In genomic region chr1:98089336-98089975, GRCm38 (mm10) we compare ENCODE assay signal across 25 mouse cellular contexts. TPM values are rescaled to one million over a fixed set of nuclear protein-coding genes. Genes with fewer than 3 reads are reported as not detected.
A peak's percentile ranks its signal among the peaks of the same experiment; 100 is the strongest.
DNase-seq lines count a peak whose midpoint lies in the region; ATAC-seq and TF ChIP-seq lines count a peak whose summit lies in the region.
"Had no signal": no experiment of that assay in that cellular context is flagged by ENCODE, and none has a peak within 500 bp of the region (broad histone marks: within the 10 kb centered on the region; RNA-seq: fewer than 3 reads in every experiment).

No protein-coding gene starts in this region.

- H3K4me3 ChIP-seq in hindbrain, embryonic 16.5 days (ENCODE audit: low read length) = no peak overlapping the region
- H3K4me3 ChIP-seq in cerebellum, adult 2 months (replicated peaks; ENCODE audit: insufficient read depth, low read depth, low read length) = no peak overlapping the region
- H3K4me3 ChIP-seq: embryonic facial prominence, embryonic 13.5 days; embryonic facial prominence, embryonic 15.5 days; erythroblast, embryonic 14.5 days; forebrain, embryonic 10.5 days; forebrain, embryonic 12.5 days had no signal

- no peak for TF ChIP-seq CTCF in cerebellum, adult 2 months (IDR thresholded peaks at IDR 0.05; ENCODE audit: borderline replicate concordance, insufficient read depth, low read depth, low read length)

- no peaks in the 10 kb centered on the region for H3K9me3 ChIP-seq in hindbrain, embryonic 16.5 days (ENCODE audit: control insufficient read depth, low read length)
- H3K9me3 ChIP-seq: embryonic facial prominence, embryonic 13.5 days; embryonic facial prominence, embryonic 15.5 days; forebrain, embryonic 10.5 days; forebrain, embryonic 12.5 days had no signal

- 90% methylated on average over 5 of the region's 5 CpGs for WGBS in hindbrain, embryonic 16.5 days
- 90% methylated on average over 5 of the region's 5 CpGs for WGBS in cerebellum, adult 2 months

- no peak overlapping the region for H3K27ac ChIP-seq in hindbrain, embryonic 16.5 days (ENCODE audit: low read depth, low read length)
- H3K27ac ChIP-seq in cerebellum, adult 2 months (ENCODE audit: insufficient read depth, low read length) = no peak overlapping the region
- H3K27ac ChIP-seq: embryonic facial prominence, embryonic 13.5 days; embryonic facial prominence, embryonic 15.5 days; forebrain, embryonic 10.5 days; forebrain, embryonic 12.5 days had no signal

- intact Hi-C loops in left cerebral cortex, postnatal 4 days (cut with DNase I) = no loop called here

- peak; percentile 64 for ATAC-seq in megakaryocyte, adult 5-6 weeks (ENCODE audit: poor library complexity, severe bottlenecking)
- ATAC-seq in neutrophil, adult 5-6 weeks (ENCODE audit: extremely low read depth, insufficient number of reproducible peaks, low FRiP score, poor library complexity, severe bottlenecking) = 0 out of 2 replicates have a peak, but pooled peaks have one; percentile 30
- ATAC-seq in hindbrain, embryonic 16.5 days = no peak
- ATAC-seq: forebrain, embryonic 14.5 days; forebrain, embryonic 16.5 days had no signal

- TF ChIP-seq POLR2A in cerebellum, adult 2 months (IDR thresholded peaks at IDR 0.05; ENCODE audit: borderline replicate concordance, insufficient read depth, low read length) = no peak

- no peak overlapping the region for H3K4me2 ChIP-seq in hindbrain, embryonic 16.5 days (ENCODE audit: low read length)
- H3K4me2 ChIP-seq: embryonic facial prominence, embryonic 13.5 days; embryonic facial prominence, embryonic 15.5 days; forebrain, embryonic 12.5 days had no signal

- H3K27me3 ChIP-seq in hindbrain, embryonic 16.5 days (replicated peaks; ENCODE audit: control insufficient read depth, insufficient read depth, low read length) = no peaks in the 10 kb centered on the region
- no peaks in the 10 kb centered on the region; the same call in 1 of the 2 replicates for H3K27me3 ChIP-seq in cerebellum, adult 2 months (ENCODE audit: control insufficient read depth, insufficient read depth, low read length)
- H3K27me3 ChIP-seq: embryonic facial prominence, embryonic 13.5 days; embryonic facial prominence, embryonic 15.5 days; forebrain, embryonic 12.5 days had no signal

- peaks cover 5% of the 10 kb centered on the region; the same call in 1 of the 2 replicates for H3K4me1 ChIP-seq in hindbrain, embryonic 16.5 days (ENCODE audit: control insufficient read depth, insufficient read depth, low read depth, low read length)
- H3K4me1 ChIP-seq in cerebellum, adult 2 months (ENCODE audit: control insufficient read depth, insufficient read depth, low read length) = no peaks in the 10 kb centered on the region

- DNase-seq in heart, adult 11 months = peak; percentile 78
- no peak for DNase-seq in heart, postnatal 4 days
- DNase-seq in cerebellum, adult 2 months = no peak
- no peak for DNase-seq in left cerebral cortex, postnatal 4 days
- DNase-seq: adrenal gland, adult 8-10 months; adrenal gland, postnatal 14 days; adrenal gland, postnatal 36 days; B cell, adult 2 months; cerebellum, adult 11-12 months; cerebellum, adult 8-10 months; cerebellum, adult 9-11 months; cerebellum, postnatal 14 days; cerebellum, postnatal 36 days; embryo, embryonic 11 days had no signal

- H3K36me3 ChIP-seq in hindbrain, embryonic 16.5 days (ENCODE audit: control insufficient read depth, insufficient read depth, low read length) = no peaks in the 10 kb centered on the region
- H3K36me3 ChIP-seq: embryonic facial prominence, embryonic 13.5 days; embryonic facial prominence, embryonic 15.5 days; forebrain, embryonic 10.5 days; forebrain, embryonic 12.5 days had no signal

- no peak overlapping the region for H3K9ac ChIP-seq in hindbrain, embryonic 16.5 days (ENCODE audit: low read depth, low read length)
- H3K9ac ChIP-seq: embryonic facial prominence, embryonic 13.5 days; embryonic facial prominence, embryonic 15.5 days; forebrain, embryonic 12.5 days had no signal

RNA-seq across cellular contexts. Expression of gene Pam, which starts 6.0 kb away (rescaled TPM):
- 100 to 1,000 TPM; 888 to 905 TPM for total RNA-seq in heart, postnatal 4 days (2021)
- 6.6 and 6.8 TPM in 2 replicates for total RNA-seq in megakaryocyte, adult 5-6 weeks (2015)
- 15.4 and 24.4 TPM in 2 replicates for total RNA-seq in megakaryocyte, adult 5-6 weeks (2017)
- 7.8 and 12.4 TPM in 2 replicates for total RNA-seq in neutrophil, adult 5-6 weeks (2017)
- 22.3 and 25.1 TPM in 2 replicates for polyA plus RNA-seq in hindbrain, embryonic 16.5 days (2015; fragmentation: Nextera tagmentation; extraction: Ambion mirVana)
- 33.0 and 35.4 TPM in 2 replicates for polyA plus RNA-seq in cerebellum, adult 2 months (2012; rRNA removed)
- 100 to 1,000 TPM; 108 to 114 TPM for total RNA-seq in left cerebral cortex, postnatal 4 days (2021)
- total RNA-seq: MEL had no signal

Comparison
In these comparisons a context has a peak if more than half of its experiments do, and no peak if none do; other contexts are left out.
1. RNA of gene Pam, which starts 6.0 kb away (total RNA-seq): 888 to 905 TPM in heart, postnatal 4 days; 108 to 114 TPM in left cerebral cortex, postnatal 4 days, 6.6 to 24.4 TPM in megakaryocyte, adult 5-6 weeks and 7.8 to 12.4 TPM in neutrophil, adult 5-6 weeks; every median in the first group is over 4 times any median in the second.